Mouse (Mus musculus): ENCODE results near the gene Pum1.

DNA sequence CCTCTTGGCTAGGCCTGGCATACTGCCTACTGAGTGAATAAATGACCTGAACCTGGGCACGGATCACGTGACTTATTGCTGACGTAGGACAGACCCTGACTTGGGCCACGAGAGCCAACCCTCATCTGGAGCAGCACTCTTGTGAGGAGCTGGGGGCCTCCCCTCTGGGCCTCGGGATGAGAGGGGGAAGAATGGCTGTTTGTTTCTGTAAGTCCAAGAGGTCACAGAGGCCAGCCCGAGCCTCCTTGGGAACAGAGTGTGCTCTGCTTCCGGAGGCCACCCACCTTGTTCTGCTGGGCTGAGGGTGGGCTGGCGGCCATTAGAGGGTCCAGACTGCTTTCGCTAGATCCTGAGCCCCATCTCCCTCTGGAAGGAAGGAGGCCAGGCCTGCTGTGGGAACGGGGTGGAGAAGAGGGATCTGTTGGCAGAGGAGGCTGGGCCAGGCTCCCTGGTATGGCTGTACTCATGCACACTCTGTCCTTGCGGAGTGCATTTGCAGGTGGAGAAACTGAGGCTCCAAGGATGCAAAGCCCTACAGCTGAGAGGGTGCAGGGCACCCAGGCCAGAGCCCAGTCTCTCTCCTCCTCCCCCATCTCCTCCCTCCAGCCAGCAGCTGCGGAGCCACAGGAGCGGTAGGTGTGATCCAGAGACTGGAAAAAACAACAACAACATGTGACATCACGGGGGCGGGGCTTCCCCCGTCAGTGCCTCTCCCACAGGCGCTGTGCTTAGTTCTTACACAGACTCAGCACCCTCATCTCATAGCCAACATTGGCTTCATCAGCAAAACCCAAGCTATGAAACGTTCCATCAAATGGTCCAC, 165.9 kb downstream of the Pum1 start:
- TF ChIP-seq POLR2A (IDR thresholded peaks at IDR 0.05; ENCODE audit: control insufficient read depth, low read depth, low read length), result no peak
- no peak for TF ChIP-seq CTCF (IDR thresholded peaks at IDR 0.05; ENCODE audit: control insufficient read depth, insufficient read depth, insufficient replicate concordance, low read depth, low read length)
